Mouse (Mus musculus) T-cell, adult 66 days (primary cell): ENCODE results near the gene Ccdc77. TPM values are rescaled to one million over a fixed set of nuclear protein-coding genes. Genes with fewer than 3 reads are reported as not detected.

Source experiments
- total RNA-seq, 2 experiments: library from RNA; stranded (reverse); gene quantifications; 3 replicates in 1 of 2; 4 replicates in 1 of 2; pipeline ENCODE4 v1.2.4; 2023

Gene Ccdc77
- total RNA-seq: 10 to 100 TPM; 10.0 to 10.3 TPM

GRCm38 (mm10) chr6:120363688-120364522 is at the start of gene Ccdc77, which contains the start of gene Kdm5a:
TSS of gene Ccdc77 (minus strand) at chr6:120364374.
TSS of gene Kdm5a (plus strand) at chr6:120364124.

GRCm38 (mm10) chr6:120294056-120294784 is 70.0 kb downstream of the Ccdc77 start, which contains the start of the genes D330020A13Rik and B4galnt3:
TSS of gene D330020A13Rik (plus strand) at chr6:120294364.
TSS of gene B4galnt3 (minus strand) at chr6:120294559.

Other genes with a start within 250 kb of the Ccdc77 start
- gene D330020A13Rik, start 70.0 kb downstream of the Ccdc77 start, total RNA-seq: not detected
- gene B4galnt3, start 69.8 kb downstream of the Ccdc77 start, total RNA-seq: not detected
- gene Kdm5a, start 250 bp downstream of the Ccdc77 start, total RNA-seq: 100 to 1,000 TPM; 138 to 167 TPM
- 100 to 1,000 TPM; 205 to 210 TPM for gene Il17ra, start 98.9 kb upstream of the Ccdc77 start, total RNA-seq
- gene Tmem121b, start 129.4 kb upstream of the Ccdc77 start, total RNA-seq: under 1 TPM; 0.44 to 0.56 TPM
- gene Hdhd5, start 166.9 kb upstream of the Ccdc77 start, total RNA-seq: 100 to 1,000 TPM; 110 to 126 TPM